In genomic region chr3:107334202-107334934, GRCm38 (mm10) we compare ENCODE assay signal across 8 mouse cellular contexts. TPM values are rescaled to one million over a fixed set of nuclear protein-coding genes. Genes with fewer than 3 reads are reported as not detected.
DNase-seq lines count a peak whose midpoint lies in the region; ATAC-seq and TF ChIP-seq lines count a peak whose summit lies in the region.

No protein-coding gene starts in this region.

- peak overlapping the region; percentile 66 for H3K4me2 ChIP-seq in lung, postnatal 0 days (replicated peaks; ENCODE audit: low read depth, low read length)
- peak overlapping the region; percentile 71 for H3K4me2 ChIP-seq in embryonic facial prominence, embryonic 12.5 days (replicated peaks)
- H3K4me2 ChIP-seq in intestine, embryonic 15.5 days (replicated peaks) = peak overlapping the region; percentile 76
- H3K4me2 ChIP-seq in neural tube, embryonic 14.5 days (ENCODE audit: low read depth, low read length) = peak overlapping the region; percentile 57

- H3K27me3 ChIP-seq in lung, postnatal 0 days (replicated peaks; ENCODE audit: insufficient read depth, low read length) = no peaks in the 10 kb centered on the region
- H3K27me3 ChIP-seq in embryonic facial prominence, embryonic 12.5 days = no peaks in the 10 kb centered on the region
- no peaks in the 10 kb centered on the region for H3K27me3 ChIP-seq in intestine, embryonic 15.5 days (replicated peaks)
- no peaks in the 10 kb centered on the region for H3K27me3 ChIP-seq in neural tube, embryonic 14.5 days (ENCODE audit: control insufficient read depth, insufficient read depth, low read length)

- no peaks in the 10 kb centered on the region for H3K9me3 ChIP-seq in lung, postnatal 0 days (ENCODE audit: low read length)
- H3K9me3 ChIP-seq in embryonic facial prominence, embryonic 12.5 days = no peaks in the 10 kb centered on the region
- no peaks in the 10 kb centered on the region for H3K9me3 ChIP-seq in intestine, embryonic 15.5 days
- H3K9me3 ChIP-seq in neural tube, embryonic 14.5 days (ENCODE audit: control insufficient read depth, low read length) = no peaks in the 10 kb centered on the region

- 10% methylated on average over 12 of the region's 12 CpGs for WGBS in lung, postnatal 0 days
- 12% methylated on average over 12 of the region's 12 CpGs for WGBS in embryonic facial prominence, embryonic 12.5 days
- WGBS in intestine, embryonic 15.5 days = 11% methylated on average over 12 of the region's 12 CpGs
- 13% methylated on average over 12 of the region's 12 CpGs for WGBS in neural tube, embryonic 14.5 days

- no peaks in the 10 kb centered on the region for H3K36me3 ChIP-seq in lung, postnatal 0 days (ENCODE audit: insufficient read depth, low read length)
- H3K36me3 ChIP-seq in embryonic facial prominence, embryonic 12.5 days = peaks cover 17% of the 10 kb centered on the region
- peaks cover 11% of the 10 kb centered on the region for H3K36me3 ChIP-seq in intestine, embryonic 15.5 days
- H3K36me3 ChIP-seq in neural tube, embryonic 14.5 days (ENCODE audit: control insufficient read depth, insufficient read depth, low read length) = peaks cover 9% of the 10 kb centered on the region; the same call in 1 of the 2 replicates

- H3K4me3 ChIP-seq in lung, postnatal 0 days (ENCODE audit: low read depth, low read length) = peak overlapping the region; percentile 97
- peak overlapping the region; percentile 80 for H3K4me3 ChIP-seq in embryonic facial prominence, embryonic 12.5 days
- peak overlapping the region; percentile 84 for H3K4me3 ChIP-seq in intestine, embryonic 15.5 days (replicated peaks)
- H3K4me3 ChIP-seq in neural tube, embryonic 14.5 days (ENCODE audit: low read depth, low read length) = peak overlapping the region; percentile 90

- TF ChIP-seq CTCF in lung, postnatal 0 days (IDR thresholded peaks at IDR 0.05) = no peak

- no peak for ATAC-seq in lung, postnatal 0 days
- no peak for ATAC-seq in embryonic facial prominence, embryonic 12.5 days (ENCODE audit: insufficient number of reproducible peaks, insufficient read depth, low FRiP score, low TSS enrichment)
- ATAC-seq in intestine, embryonic 15.5 days = 0 out of 2 replicates have a peak, but pooled peaks have one; percentile 0
- no peak for ATAC-seq in neural tube, embryonic 14.5 days (ENCODE audit: low read depth)
- ATAC-seq in granulocyte monocyte progenitor cell, adult 5-6 weeks (replicated peaks; ENCODE audit: poor library complexity, severe bottlenecking) = no peak

- no peak for TF ChIP-seq EP300 in lung, postnatal 0 days (IDR thresholded peaks at IDR 0.05)

- H3K4me1 ChIP-seq in lung, postnatal 0 days (ENCODE audit: insufficient read depth, low read depth, low read length) = peaks cover 12% of the 10 kb centered on the region; the same call in 1 of the 2 replicates
- H3K4me1 ChIP-seq in embryonic facial prominence, embryonic 12.5 days = peaks cover 25% of the 10 kb centered on the region
- peaks cover 20% of the 10 kb centered on the region for H3K4me1 ChIP-seq in intestine, embryonic 15.5 days (replicated peaks)
- H3K4me1 ChIP-seq in neural tube, embryonic 14.5 days (ENCODE audit: control insufficient read depth, insufficient read depth, low read length) = peaks cover 22% of the 10 kb centered on the region

- peak overlapping the region; percentile 61 for H3K9ac ChIP-seq in lung, postnatal 0 days (replicated peaks; ENCODE audit: low read depth)
- H3K9ac ChIP-seq in embryonic facial prominence, embryonic 12.5 days = peak overlapping the region; percentile 93
- peak overlapping the region; percentile 87 for H3K9ac ChIP-seq in intestine, embryonic 15.5 days
- peak overlapping the region; percentile 72 for H3K9ac ChIP-seq in neural tube, embryonic 14.5 days (replicated peaks; ENCODE audit: low read depth, low read length)

- no peak for DNase-seq in lung, postnatal 0 days (ENCODE audit: low spot score)
- no peak for DNase-seq in lung, postnatal 4 days
- no peak for DNase-seq in B cell, adult 2 months
- DNase-seq in urinary bladder, postnatal 4 days (ENCODE audit: low spot score in 2 of 2) = no peak

- H3K27ac ChIP-seq in lung, postnatal 0 days (ENCODE audit: low read length) = peak overlapping the region; percentile 97
- H3K27ac ChIP-seq in embryonic facial prominence, embryonic 12.5 days = peak overlapping the region; percentile 98
- H3K27ac ChIP-seq in intestine, embryonic 15.5 days = peak overlapping the region; percentile 97
- peak overlapping the region; percentile 92 for H3K27ac ChIP-seq in neural tube, embryonic 14.5 days (ENCODE audit: low read depth, low read length)

RNA-seq across cellular contexts. Expression of gene Rbm15, which starts 0.9 kb away (rescaled TPM):
- polyA plus RNA-seq in lung, postnatal 0 days (2015; fragmentation: Nextera tagmentation; extraction: Ambion mirVana) = 7.2 and 7.5 TPM in 2 replicates
- polyA plus RNA-seq in embryonic facial prominence, embryonic 12.5 days (2016; fragmentation: Nextera tagmentation; extraction: Ambion mirVana) = 17.0 and 17.9 TPM in 2 replicates
- polyA plus RNA-seq in intestine, embryonic 15.5 days (2015; fragmentation: Nextera tagmentation; extraction: Ambion mirVana) = 13.9 and 15.1 TPM in 2 replicates
- 7.8 and 9.0 TPM in 2 replicates for polyA plus RNA-seq in neural tube, embryonic 14.5 days (2014; fragmentation: Nextera tagmentation; extraction: Ambion mirVana)
- total RNA-seq in granulocyte monocyte progenitor cell, adult 5-6 weeks (2014; fragmentation: Nextera tagmentation) = 46.9 and 51.3 TPM in 2 replicates
- 28.4 and 32.1 TPM in 2 replicates for total RNA-seq in granulocyte monocyte progenitor cell, adult 5-6 weeks (2017)

RNA-seq across cellular contexts. Expression of gene Slc16a4, which starts 43.3 kb away (rescaled TPM):
- 0.49 and 0.73 TPM in 2 replicates for polyA plus RNA-seq in lung, postnatal 0 days (2015; fragmentation: Nextera tagmentation; extraction: Ambion mirVana)
- polyA plus RNA-seq in embryonic facial prominence, embryonic 12.5 days (2016; fragmentation: Nextera tagmentation; extraction: Ambion mirVana) = 5.4 and 6.9 TPM in 2 replicates
- 2.5 and 2.7 TPM in 2 replicates for polyA plus RNA-seq in intestine, embryonic 15.5 days (2015; fragmentation: Nextera tagmentation; extraction: Ambion mirVana)
- 1.9 and 2.6 TPM in 2 replicates for polyA plus RNA-seq in neural tube, embryonic 14.5 days (2014; fragmentation: Nextera tagmentation; extraction: Ambion mirVana)
- total RNA-seq in granulocyte monocyte progenitor cell, adult 5-6 weeks (2014; fragmentation: Nextera tagmentation) = not detected in 2 replicates
- not detected in 2 replicates for total RNA-seq in granulocyte monocyte progenitor cell, adult 5-6 weeks (2017)

RNA-seq across cellular contexts. Expression of gene Lamtor5, which starts 55.7 kb away (rescaled TPM):
- 201 and 215 TPM in 2 replicates for polyA plus RNA-seq in lung, postnatal 0 days (2015; fragmentation: Nextera tagmentation; extraction: Ambion mirVana)
- 167 and 174 TPM in 2 replicates for polyA plus RNA-seq in embryonic facial prominence, embryonic 12.5 days (2016; fragmentation: Nextera tagmentation; extraction: Ambion mirVana)
- polyA plus RNA-seq in intestine, embryonic 15.5 days (2015; fragmentation: Nextera tagmentation; extraction: Ambion mirVana) = 200 and 209 TPM in 2 replicates
- polyA plus RNA-seq in neural tube, embryonic 14.5 days (2014; fragmentation: Nextera tagmentation; extraction: Ambion mirVana) = 200 and 204 TPM in 2 replicates
- 125 and 167 TPM in 2 replicates for total RNA-seq in granulocyte monocyte progenitor cell, adult 5-6 weeks (2014; fragmentation: Nextera tagmentation)
- total RNA-seq in granulocyte monocyte progenitor cell, adult 5-6 weeks (2017) = 57.3 and 64.8 TPM in 2 replicates
